Mouse (Mus musculus) intestine, embryonic 14.5 days (tissue): ENCODE data around the gene Gm21983. TPM values are rescaled to one million over a fixed set of nuclear protein-coding genes. Genes with fewer than 3 reads are reported as not detected.

Experiments used
- ATAC-seq: fragments of 200-750 bp; cut with Nextera tagmentation; replicated peaks from 2 replicates; pipeline ENCODE4 v1.8.0; 2017; ENCODE audit warnings: low read depth, moderate number of reproducible peaks, moderate TSS enrichment, moderate library complexity; ENCODE audit not compliant: low FRiP score, low TSS enrichment
- DNase-seq: peaks from one replicate; pipeline ENCODE4 v3.0.0-alpha.2; 2018; ENCODE audit warnings: low spot score
- H3K27ac ChIP-seq: fragments of 300-500 bp; sonication (generic); 2 replicates; pipeline ENCODE4 v1.5.1; 2014; ENCODE audit warnings: low read depth, mild to moderate bottlenecking, control low read depth
- H3K27me3 ChIP-seq: fragments of 300-500 bp; sonication (generic); replicated peaks from 2 replicates; pipeline ENCODE4 v1.6.1; 2014; ENCODE audit warnings: low read length, control low read depth; ENCODE audit not compliant: control insufficient read depth, insufficient read depth
- H3K36me3 ChIP-seq: fragments of 300-500 bp; sonication (generic); 2 replicates; pipeline ENCODE4 v1.6.1; 2014; ENCODE audit warnings: low read length, control low read depth; ENCODE audit not compliant: control insufficient read depth, insufficient read depth
- H3K4me1 ChIP-seq: fragments of 300-500 bp; sonication (generic); replicated peaks from 2 replicates; pipeline ENCODE4 v1.6.1; 2014; ENCODE audit warnings: low read length, control low read depth, mixed read lengths; ENCODE audit not compliant: control insufficient read depth, insufficient read depth
- H3K4me2 ChIP-seq: fragments of 300-500 bp; sonication (generic); 2 replicates; pipeline ENCODE4 v1.6.1; 2014; ENCODE audit warnings: low read length
- H3K4me3 ChIP-seq: fragments of 300-500 bp; sonication (generic); 2 replicates; pipeline ENCODE4 v1.5.1; 2014; ENCODE audit warnings: low read depth, low read length, control low read depth, mixed read lengths
- H3K9ac ChIP-seq: fragments of 300-500 bp; sonication (generic); 2 replicates; pipeline ENCODE4 v1.6.1; 2014; ENCODE audit warnings: mild to moderate bottlenecking, low read length
- H3K9me3 ChIP-seq: fragments of 300-500 bp; sonication (generic); 2 replicates; pipeline ENCODE4 v1.6.1; 2016; ENCODE audit warnings: low read length, control low read depth; ENCODE audit not compliant: control insufficient read depth
- WGBS: fragments of 180-500 bp; shearing (Covaris S2); extraction: QIAGEN DNeasy Blood & Tissue Kit; methylation state at CpG from one replicate; pipeline ENCODE4 v1.1.7; 2014; 5-methylcytosine and 5-hydroxymethylcytosine counted together
- polyA plus RNA-seq: library from polyadenylated mRNA; unstranded; fragments of >200 nt; fragmentation: Nextera tagmentation; extraction: Ambion mirVana; gene quantifications from 2 replicates; pipeline ENCODE4 v1.2.1, GENCODE M21; 2014

Gene Gm21983
- polyA plus RNA-seq, 1 experiment from 2014 or later: not detected

DNA sequence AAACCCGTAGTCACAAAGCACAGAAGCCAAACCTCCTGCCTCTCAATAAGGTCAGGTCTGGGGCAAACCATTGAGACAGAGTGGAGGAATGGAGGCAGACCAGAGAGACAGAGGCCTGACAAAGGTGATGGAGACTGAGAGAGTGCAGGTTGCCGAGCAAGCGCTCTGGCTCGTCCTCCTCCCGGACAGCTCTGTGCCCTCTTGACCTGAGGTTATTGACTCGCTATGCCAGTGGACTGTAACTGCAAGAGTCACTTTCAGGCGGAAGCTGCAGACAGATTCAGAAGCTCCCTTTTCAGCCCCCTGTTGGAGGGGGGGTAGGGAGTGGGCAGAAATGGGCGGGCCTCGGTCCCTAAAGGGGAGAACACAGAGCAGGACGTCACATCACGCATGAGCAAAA, 39.1 kb upstream of the Gm21983 start:
- H3K36me3 ChIP-seq: peaks cover 49% of the 10 kb centered on the region
- ATAC-seq (no peak), DNase-seq (no peak)
- H3K27me3 ChIP-seq: no peaks in the 10 kb centered on the region
- peaks cover 14% of the 10 kb centered on the region for H3K4me1 ChIP-seq
- H3K9me3 ChIP-seq: no peaks in the 10 kb centered on the region
- no peak overlapping the region for H3K4me3 ChIP-seq
- no peak overlapping the region for H3K4me2 ChIP-seq
- no peak overlapping the region for H3K27ac ChIP-seq
- WGBS: 69% methylated on average over 11 of the region's 11 CpGs
- H3K9ac ChIP-seq: no peak overlapping the region

- Histone ChIP-seq H3K4me1 (0 out of 2 replicates have a peak, but pooled peaks cover 3% of the 10 kb centered on the region), H3K36me3 (peaks cover 60% of the 10 kb centered on the region), H3K4me2 (no peak overlapping the region), H3K4me3 (no peak overlapping the region), H3K9ac (no peak overlapping the region), H3K9me3 (no peaks in the 10 kb centered on the region), H3K27me3 (no peaks in the 10 kb centered on the region), H3K27ac (no peak overlapping the region)
- no peak for DNase-seq
- ATAC-seq: no peak
- 82% methylated on average over 7 of the region's 7 CpGs for WGBS
Measured at GRCm38 (mm10) chr7:27218586-27218985, 37.7 kb upstream of the Gm21983 start.

DNA sequence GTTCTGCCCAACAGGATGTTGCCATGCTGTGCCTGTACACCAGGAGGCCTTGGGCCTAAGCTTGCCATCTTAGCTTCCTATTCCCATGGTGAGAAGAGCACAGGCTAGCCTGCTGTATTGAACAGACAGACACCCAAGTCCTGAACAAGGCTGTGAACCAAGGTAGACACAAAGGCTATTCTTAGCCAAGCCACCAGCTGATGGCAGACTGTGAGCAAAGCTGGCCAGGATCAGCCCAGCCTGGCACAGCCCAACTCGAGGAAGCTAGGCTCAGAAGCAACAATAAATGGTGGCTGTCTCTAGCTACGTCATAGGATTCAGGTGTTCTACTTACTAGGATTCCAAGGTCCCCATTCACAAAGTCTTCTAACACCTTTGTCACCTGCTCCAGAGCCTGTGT, 31.7 kb upstream of the Gm21983 start:
- no peak for ATAC-seq
- Histone ChIP-seq H3K4me2 (no peak overlapping the region), H3K4me3 (no peak overlapping the region), H3K9me3 (no peaks in the 10 kb centered on the region), H3K27me3 (no peaks in the 10 kb centered on the region), H3K36me3 (peaks cover 89% of the 10 kb centered on the region), H3K4me1 (no peaks in the 10 kb centered on the region), H3K9ac (no peak overlapping the region), H3K27ac (no peak overlapping the region)
- WGBS: 87% methylated on average over 2 of the region's 2 CpGs
- DNase-seq: no peak

- Histone ChIP-seq H3K4me3 (no peak overlapping the region), H3K27me3 (no peaks in the 10 kb centered on the region), H3K9me3 (no peaks in the 10 kb centered on the region), H3K9ac (no peak overlapping the region), H3K36me3 (peaks cover 53% of the 10 kb centered on the region), H3K4me2 (no peak overlapping the region), H3K27ac (no peak overlapping the region), H3K4me1 (no peaks in the 10 kb centered on the region)
- ATAC-seq: no peak
- no peak for DNase-seq
- 95% methylated on average over 8 of the region's 8 CpGs for WGBS
Measured at GRCm38 (mm10) chr7:27203730-27204449, 23.0 kb upstream of the Gm21983 start.

- Histone ChIP-seq H3K27me3 (no peaks in the 10 kb centered on the region), H3K4me1 (peaks cover 12% of the 10 kb centered on the region), H3K9ac (no peak overlapping the region), H3K4me3 (no peak overlapping the region), H3K36me3 (peaks cover 33% of the 10 kb centered on the region), H3K4me2 (no peak overlapping the region), H3K9me3 (no peaks in the 10 kb centered on the region), H3K27ac (no peak overlapping the region)
- DNase-seq (no peak), ATAC-seq (no peak)
- 91% methylated on average over 8 of the region's 8 CpGs for WGBS
Measured at GRCm38 (mm10) chr7:27198779-27199178, 17.9 kb upstream of the Gm21983 start.

DNA sequence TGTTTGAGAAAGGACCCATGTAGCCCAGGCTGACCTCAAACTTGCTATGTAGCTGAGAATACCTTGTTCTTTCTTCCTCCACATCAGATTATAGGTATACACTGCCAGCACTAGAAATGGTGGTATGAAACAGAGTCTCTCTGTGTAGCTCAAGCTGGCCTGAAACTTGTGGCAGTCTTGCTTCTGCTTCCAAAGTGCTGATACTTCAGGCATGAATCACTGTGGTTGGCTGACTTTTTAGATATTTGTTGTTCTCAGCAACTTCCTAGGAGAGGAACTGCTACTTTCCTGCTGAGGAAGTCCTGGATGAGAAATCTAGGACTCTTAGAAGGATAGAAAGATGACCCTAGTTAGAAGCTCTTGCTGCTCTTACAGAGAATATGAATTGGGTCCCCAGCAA, 17.5 kb upstream of the Gm21983 start:
- Histone ChIP-seq H3K9ac (no peak overlapping the region), H3K4me3 (no peak overlapping the region), H3K4me2 (no peak overlapping the region), H3K27me3 (no peaks in the 10 kb centered on the region), H3K4me1 (peaks cover 14% of the 10 kb centered on the region), H3K36me3 (peaks cover 33% of the 10 kb centered on the region), H3K27ac (no peak overlapping the region), H3K9me3 (no peaks in the 10 kb centered on the region)
- ATAC-seq (no peak), DNase-seq (no peak)

GRCm38 (mm10) chr7:27197634-27198033, 16.7 kb upstream of the Gm21983 start:
- peaks cover 33% of the 10 kb centered on the region for H3K36me3 ChIP-seq
- no peak overlapping the region for H3K9ac ChIP-seq
- no peak overlapping the region for H3K27ac ChIP-seq
- H3K4me3 ChIP-seq: no peak overlapping the region
- 94% methylated on average over 8 of the region's 8 CpGs for WGBS
- no peak for DNase-seq
- H3K9me3 ChIP-seq: no peaks in the 10 kb centered on the region
- ATAC-seq: no peak
- H3K4me1 ChIP-seq: peaks cover 14% of the 10 kb centered on the region
- no peak overlapping the region for H3K4me2 ChIP-seq
- no peaks in the 10 kb centered on the region for H3K27me3 ChIP-seq

DNA sequence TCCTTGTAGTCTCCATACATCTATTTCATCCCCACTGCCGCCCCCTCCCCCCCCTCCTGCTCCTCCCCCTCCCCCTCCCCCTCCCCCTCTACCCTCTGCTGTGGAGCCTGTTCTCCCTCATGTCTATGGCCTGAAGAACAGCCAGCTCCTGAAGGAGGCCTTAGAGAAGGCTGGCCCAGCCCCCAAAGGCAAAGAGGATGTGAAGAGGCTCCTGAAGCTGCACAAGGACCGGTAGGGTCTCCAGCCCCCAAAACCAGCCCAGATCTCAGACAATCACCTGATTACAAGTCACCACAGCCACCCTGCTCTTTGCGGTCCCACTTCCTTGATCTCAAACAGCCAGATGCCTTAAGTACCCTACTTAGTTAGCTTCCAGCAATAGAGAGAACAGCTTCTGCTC, 16.2 kb upstream of the Gm21983 start:
- H3K4me1 ChIP-seq: peaks cover 14% of the 10 kb centered on the region
- no peak overlapping the region for H3K27ac ChIP-seq
- H3K4me2 ChIP-seq: peak overlapping the region; percentile 81
- H3K27me3 ChIP-seq: no peaks in the 10 kb centered on the region
- DNase-seq: no peak
- H3K9ac ChIP-seq: no peak overlapping the region
- no peaks in the 10 kb centered on the region for H3K9me3 ChIP-seq
- no peak for ATAC-seq
- 79% methylated on average over 3 of the region's 3 CpGs for WGBS
- H3K4me3 ChIP-seq: no peak overlapping the region
- H3K36me3 ChIP-seq: peaks cover 33% of the 10 kb centered on the region
